Comparison of ENCODE assay signal across 14 mouse cellular contexts in genomic region chr15:32371385-32371784, GRCm38 (mm10).
"Had no signal": no experiment of that assay in that cellular context is flagged by ENCODE, and none has a peak within 500 bp of the region (broad histone marks: within the 10 kb centered on the region; RNA-seq: fewer than 3 reads in every experiment).

No protein-coding gene starts in this region.

- DNase-seq: kidney, adult 8-10 months; kidney, postnatal 4 days; left cerebral cortex, postnatal 4 days; liver, embryonic 13.5 days; liver, postnatal 0 days; lung, postnatal 14 days; right cerebral cortex, postnatal 14 days; thymus, postnatal 4 days had no signal

- H3K9ac ChIP-seq: liver, embryonic 13.5 days; liver, postnatal 0 days; lung, embryonic 15.5 days; midbrain, embryonic 12.5 days had no signal

- ATAC-seq: liver, postnatal 0 days had no signal

- H3K9me3 ChIP-seq: liver, embryonic 13.5 days; lung, embryonic 15.5 days; megakaryocyte, embryonic 14.5 days; midbrain, embryonic 12.5 days had no signal

- H3K27me3 ChIP-seq: liver, embryonic 13.5 days; lung, embryonic 15.5 days; megakaryocyte, embryonic 14.5 days; midbrain, embryonic 12.5 days had no signal

- H3K4me1 ChIP-seq: liver, embryonic 13.5 days; lung, embryonic 15.5 days; megakaryocyte, embryonic 14.5 days; midbrain, embryonic 12.5 days had no signal

- H3K36me3 ChIP-seq: liver, embryonic 13.5 days; lung, embryonic 15.5 days; midbrain, embryonic 12.5 days had no signal

- H3K4me2 ChIP-seq: liver, embryonic 13.5 days; lung, embryonic 15.5 days; midbrain, embryonic 12.5 days had no signal

- H3K27ac ChIP-seq: kidney, postnatal 0 days; layer of hippocampus, adult 2 months; liver, embryonic 13.5 days; lung, embryonic 15.5 days; macrophage; midbrain, embryonic 12.5 days had no signal

- H3K4me3 ChIP-seq: layer of hippocampus, adult 2 months; liver, embryonic 13.5 days; lung, embryonic 15.5 days; megakaryocyte, embryonic 14.5 days; midbrain, embryonic 12.5 days had no signal
